Mouse (Mus musculus): Measurements from ENCODE around the gene Gtf2i.

Gtf2i gene

GRCm38 (mm10) chr5:134322355-134322754, 7.8 kb upstream of the Gtf2i start:
- WGBS: 88% methylated on average over 13 of the region's 13 CpGs

DNA sequence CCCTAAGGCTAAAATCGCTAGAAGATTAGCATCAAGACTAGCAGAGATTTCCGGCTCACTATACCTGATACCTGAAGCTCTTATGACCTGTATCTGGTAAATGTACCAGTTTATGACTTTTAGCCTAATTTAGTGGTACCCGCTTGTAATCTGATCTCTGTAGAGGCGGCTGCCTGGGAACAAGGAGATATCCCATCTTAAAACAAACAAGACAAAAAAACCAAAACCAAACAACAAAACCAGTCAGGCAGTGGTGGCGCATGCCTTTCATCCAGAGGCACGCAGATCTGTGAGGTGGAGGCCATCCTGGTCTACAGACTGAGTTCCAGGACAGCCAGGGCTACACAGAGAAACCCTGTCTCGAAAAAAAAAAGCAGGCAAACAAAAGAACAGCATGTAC, 7.1 kb upstream of the Gtf2i start:
- 85% methylated on average over 7 of the region's 7 CpGs for WGBS

DNA sequence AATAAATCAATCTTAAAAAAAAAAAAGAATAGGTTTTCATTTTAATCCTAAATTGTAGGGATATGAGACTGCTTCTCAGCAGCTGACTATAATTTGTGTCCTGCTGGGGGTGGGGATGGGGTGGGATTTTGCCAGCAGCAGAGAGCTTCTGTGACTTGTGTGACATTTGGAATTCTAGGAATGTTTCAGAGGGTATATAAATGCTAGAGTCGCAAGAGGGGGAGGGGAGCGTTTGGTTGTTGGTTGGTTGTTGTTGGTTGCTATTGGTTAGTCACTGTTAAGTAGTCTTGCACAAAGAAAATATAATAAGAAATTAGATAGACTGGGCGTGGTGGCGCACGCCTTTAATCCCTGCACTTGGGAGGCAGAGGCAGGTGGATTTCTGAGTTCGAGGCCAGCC, 4.3 kb upstream of the Gtf2i start:
- 94% methylated on average over 6 of the region's 6 CpGs for WGBS

DNA sequence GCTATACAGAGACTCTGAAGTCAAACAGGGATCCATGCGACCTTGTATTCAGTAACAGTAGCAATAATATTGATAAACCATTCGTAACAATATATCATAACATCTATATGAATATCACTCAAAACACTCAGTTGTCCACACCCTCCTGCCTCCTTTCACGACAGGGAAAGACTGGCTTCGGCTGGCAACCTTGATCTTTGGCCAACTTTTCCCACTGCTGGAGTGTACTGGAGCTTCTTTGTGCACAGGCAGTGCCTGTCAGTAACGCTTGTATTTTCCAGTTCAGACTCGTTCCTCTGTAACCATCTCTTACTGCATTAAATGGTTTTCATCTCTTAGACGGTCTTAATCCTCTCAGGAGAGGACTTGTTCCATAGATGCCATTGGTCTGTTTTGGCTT, 2.2 kb upstream of the Gtf2i start:
- WGBS: 53% methylated on average over 7 of the region's 7 CpGs

DNA sequence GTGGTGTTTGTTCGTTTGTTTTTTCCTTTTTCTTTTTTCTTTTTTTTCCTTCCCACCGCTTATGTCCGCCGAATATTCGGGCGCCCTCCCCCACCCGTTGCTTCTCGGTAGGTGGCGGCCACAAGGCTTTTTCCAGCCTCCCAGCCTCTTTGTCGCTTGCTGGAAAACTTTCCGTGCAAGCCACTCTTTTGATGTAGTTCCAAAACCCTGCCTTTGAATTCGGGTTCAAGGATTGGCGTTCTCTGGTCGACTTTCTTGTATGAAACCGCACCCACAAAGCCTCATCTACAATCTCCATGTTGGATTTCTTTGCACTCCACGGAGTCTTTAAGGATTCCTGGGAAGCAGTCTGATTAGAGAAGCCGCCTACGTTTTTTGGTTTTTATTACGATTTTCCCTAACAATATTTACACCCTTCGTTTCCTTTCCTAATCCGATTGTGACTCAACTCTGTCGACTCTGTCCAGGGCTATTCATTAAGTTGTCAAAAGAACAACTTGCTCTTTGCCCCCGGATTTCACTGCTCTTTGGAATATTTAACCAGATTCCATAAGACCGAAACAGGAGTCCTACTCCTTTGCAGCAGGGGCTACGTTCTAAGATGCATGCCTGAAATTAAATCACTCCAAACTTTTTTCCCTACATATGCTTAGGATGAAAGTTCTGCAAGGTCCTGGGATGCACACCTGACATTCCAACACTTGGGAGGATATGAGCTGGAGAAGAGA, 1.2 kb upstream of the Gtf2i start:
- 3% methylated on average over 25 of the region's 25 CpGs for WGBS

- WGBS: 1% methylated on average over 59 of the region's 64 CpGs
These were observed 389 bp downstream of the Gtf2i start for GRCm38 (mm10) chr5:134314068-134314674.

- 1% methylated on average over 67 of the region's 68 CpGs for WGBS
These were observed 1.0 kb downstream of the Gtf2i start for GRCm38 (mm10) chr5:134313451-134314067.

DNA sequence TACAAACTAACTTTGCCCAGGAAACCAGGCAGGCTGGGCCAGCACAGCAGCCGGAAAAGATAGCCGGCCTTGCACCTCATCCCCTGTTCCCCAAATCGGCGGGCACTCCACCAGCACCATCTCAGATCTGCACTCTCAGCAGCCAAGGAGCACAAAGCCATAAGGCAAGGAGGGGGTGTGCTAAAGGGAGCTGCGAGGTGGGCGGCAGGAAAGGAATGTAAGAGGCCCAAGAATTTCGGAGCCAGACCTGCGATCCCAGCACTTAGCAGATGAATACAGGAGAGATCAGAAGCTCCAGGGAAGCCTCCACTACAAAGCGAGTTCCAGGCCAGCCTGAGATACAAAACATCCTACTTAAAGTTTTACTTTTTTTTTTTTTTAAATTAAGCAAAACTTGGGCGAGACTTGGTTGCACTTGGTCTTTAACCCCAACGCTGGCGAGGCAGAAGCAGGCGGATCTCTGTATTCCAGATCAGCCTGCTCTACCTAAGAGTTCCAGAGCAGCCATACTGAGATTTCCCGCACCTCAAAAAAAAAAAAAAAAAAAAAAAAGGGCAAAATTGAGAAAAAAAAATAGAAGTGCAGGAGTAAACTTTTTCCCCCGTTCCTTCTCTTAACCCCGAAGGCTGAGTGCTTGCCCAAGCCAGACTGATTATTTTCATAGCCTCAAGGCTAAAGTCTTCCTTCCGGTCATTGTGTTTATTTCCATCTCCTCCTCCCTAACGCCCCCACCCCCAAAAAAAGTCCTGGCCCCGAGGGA, 1.7 kb downstream of the Gtf2i start:
- WGBS: 6% methylated on average over 19 of the region's 19 CpGs

DNA sequence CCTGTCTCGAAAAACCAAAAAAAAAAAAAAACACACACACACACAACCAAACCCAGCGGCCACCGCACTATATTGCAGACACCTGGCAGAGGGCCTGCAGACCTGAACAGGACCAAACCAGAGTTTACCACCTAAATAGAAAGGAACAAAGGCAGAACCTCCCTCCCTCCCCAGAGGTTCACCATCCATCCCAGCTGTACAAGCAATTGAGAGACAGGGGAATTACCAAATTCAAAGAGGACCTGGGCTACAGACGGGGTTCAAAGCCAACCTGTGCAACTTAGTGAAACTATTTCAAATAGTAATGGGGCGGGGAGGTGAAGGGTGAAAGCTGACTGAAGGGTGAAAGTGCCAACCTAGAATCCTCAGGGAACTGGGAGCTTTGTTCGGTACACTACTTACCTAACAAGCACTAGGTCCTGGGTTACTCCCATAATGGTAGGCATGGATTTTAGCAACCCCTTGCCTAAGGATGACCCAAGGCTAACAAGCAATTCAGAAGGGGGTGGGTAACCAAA, 2.6 kb downstream of the Gtf2i start:
- 52% methylated on average over 6 of the region's 6 CpGs for WGBS

DNA sequence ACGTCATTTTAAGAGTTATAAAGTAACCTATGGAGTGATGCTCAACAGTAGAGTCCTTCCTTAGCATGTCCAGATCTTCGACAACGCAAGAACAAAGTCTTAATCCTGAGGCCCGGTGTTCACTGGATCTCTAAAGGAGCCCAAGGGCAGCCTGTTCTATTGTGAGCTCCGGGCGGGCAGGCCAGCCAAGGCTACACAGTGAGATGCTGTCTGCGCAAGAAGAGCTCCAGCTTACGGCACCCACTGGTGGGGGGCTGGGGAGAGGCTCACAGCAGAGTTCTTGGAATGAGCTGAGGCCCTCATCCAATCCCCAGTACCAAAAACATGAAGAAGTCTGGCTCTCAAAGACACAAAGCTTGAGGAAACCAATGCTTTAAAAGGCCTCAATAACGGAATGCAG, 4.4 kb downstream of the Gtf2i start:
- 74% methylated on average over 9 of the region's 9 CpGs for WGBS

GRCm38 (mm10) chr5:134309345-134309744, 5.2 kb downstream of the Gtf2i start:
- WGBS: 69% methylated on average over 1 of the region's 1 CpGs

DNA sequence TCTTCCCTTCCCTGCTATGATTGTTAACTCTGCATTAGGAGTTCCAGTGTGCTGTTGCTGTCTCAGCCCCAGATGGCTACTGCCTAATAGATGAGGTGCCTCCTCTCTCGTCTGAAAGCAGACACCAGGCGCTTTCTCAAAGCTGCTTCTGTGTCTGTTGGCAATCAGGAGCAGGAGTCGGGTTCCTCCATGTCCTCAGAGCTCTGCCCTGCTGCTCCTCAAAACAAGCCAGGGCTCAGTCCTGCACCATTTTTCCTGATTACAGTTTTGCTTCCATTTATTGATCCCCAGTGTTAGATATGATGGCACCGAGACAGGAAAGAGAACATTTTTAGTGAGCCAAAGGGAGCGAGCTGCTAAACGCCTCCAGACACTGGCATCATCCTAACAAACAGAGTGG, 9.9 kb downstream of the Gtf2i start:
- WGBS: 16% methylated on average over 6 of the region's 6 CpGs

- WGBS: 57% methylated on average over 16 of the region's 16 CpGs
These were observed 19.1 kb downstream of the Gtf2i start for GRCm38 (mm10) chr5:134295277-134296050.

DNA sequence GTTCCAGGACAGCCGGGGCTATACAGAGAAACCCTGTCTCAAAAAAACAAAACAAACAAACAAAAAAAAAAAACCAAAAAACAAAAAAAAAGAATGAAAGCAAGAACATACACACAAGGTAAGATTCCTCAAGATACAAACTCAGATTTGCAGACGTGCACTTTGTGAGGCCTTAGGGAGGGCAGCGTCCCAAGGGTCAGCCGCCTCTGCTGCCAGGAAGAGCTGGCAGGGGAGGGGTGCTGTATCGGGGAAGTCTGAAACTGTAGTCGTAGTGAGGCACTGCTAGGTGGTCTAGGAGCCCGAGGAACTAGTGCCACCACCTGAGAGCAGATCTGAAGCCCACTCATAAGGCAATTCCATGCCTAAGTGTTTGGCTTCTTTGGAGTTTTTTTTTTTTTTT, 20.0 kb downstream of the Gtf2i start:
- 86% methylated on average over 7 of the region's 7 CpGs for WGBS

DNA sequence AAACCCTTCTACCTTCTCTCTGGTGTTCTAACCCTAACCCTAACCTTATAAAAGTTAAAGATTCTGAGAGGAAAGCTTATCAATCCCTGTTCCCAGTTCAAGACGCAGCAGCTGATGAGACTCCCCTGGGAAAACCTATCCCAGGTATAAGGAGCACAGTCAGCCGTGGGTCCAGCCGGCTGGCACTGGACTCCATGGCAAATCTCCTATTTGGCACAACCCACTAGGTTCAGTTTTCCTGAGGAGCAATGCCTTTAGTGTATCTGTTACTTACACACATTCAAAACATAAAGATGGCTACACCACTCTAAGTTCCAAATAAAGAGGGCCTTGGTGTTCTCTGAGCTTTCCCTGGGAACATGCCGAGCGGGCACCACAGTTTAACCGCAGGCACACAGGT, 23.5 kb downstream of the Gtf2i start:
- 79% methylated on average over 6 of the region's 6 CpGs for WGBS

GRCm38 (mm10) chr5:134289935-134290560, 24.5 kb downstream of the Gtf2i start:
- 88% methylated on average over 12 of the region's 12 CpGs for WGBS

DNA sequence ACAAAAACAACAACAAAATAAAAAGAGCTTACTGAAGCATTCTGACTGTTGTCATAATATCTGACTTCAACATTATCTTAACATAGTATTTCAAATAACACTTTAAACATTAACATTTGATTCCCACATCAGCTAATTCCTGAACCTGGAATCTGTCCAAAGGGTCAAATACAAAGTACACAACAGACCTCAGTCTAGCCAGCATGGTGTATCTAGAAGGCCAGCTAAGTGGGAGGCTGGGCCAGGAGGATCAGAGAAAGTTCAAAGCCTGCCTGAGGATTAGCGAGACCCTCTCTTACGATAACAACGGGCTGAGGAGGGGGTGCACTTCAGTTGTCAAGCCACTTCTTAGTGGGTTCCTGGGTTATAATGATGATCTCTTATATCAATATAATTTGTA, 26.5 kb downstream of the Gtf2i start:
- 87% methylated on average over 3 of the region's 3 CpGs for WGBS

GRCm38 (mm10) chr5:134284921-134285320, 29.6 kb downstream of the Gtf2i start:
- 58% methylated on average over 12 of the region's 12 CpGs for WGBS

DNA sequence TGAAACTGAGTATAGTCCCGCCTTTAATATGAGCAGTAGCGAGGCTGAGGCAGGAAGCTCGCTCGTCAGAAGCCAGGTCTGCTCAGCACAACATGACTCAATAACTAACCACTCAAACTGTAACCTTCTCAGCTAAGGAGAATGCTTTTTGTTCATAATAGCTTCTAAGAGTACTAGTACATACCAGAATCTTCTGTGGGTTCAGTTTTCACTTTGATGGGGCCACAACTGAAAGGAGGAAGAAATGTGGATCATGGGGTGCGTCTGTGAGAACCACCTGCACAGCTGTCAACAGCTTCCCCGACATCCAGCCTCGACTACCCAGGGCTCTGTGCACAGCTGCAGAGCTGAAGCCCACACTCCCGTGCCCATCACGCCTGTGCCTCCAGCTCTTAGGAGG, 32.0 kb downstream of the Gtf2i start:
- 81% methylated on average over 9 of the region's 9 CpGs for WGBS

- 57% methylated on average over 3 of the region's 3 CpGs for WGBS
These were observed 32.5 kb downstream of the Gtf2i start for GRCm38 (mm10) chr5:134282076-134282475.

- 76% methylated on average over 7 of the region's 7 CpGs for WGBS
These were observed 35.2 kb downstream of the Gtf2i start for GRCm38 (mm10) chr5:134279371-134279770.
